Mouse (Mus musculus): Measurements from ENCODE around the gene Prrc2a.

The Prrc2a gene

GRCm38 (mm10) chr17:35100196-35100765 lies 64.4 kb downstream of the Prrc2a start:
- DNase-seq: no peak

All from cerebellum, adult 8-10 months (tissue).